Mouse (Mus musculus): ENCODE results near the gene Pitpnc1. TPM values are rescaled to one million over a fixed set of nuclear protein-coding genes. Genes with fewer than 3 reads are reported as not detected.

The Pitpnc1 gene
- total and polyA plus RNA-seq, 3 experiments, result 2.4 to 5.4 (median 3.6) TPM

- peaks cover 0 to 2% of the 10 kb centered on the region in 2 experiments for H3K36me3 ChIP-seq (replicated peaks in 1 of 2; ENCODE audit: control insufficient read depth in 1 of 2, insufficient read depth in 1 of 2, low read length in 1 of 2)
- no peak for DNase-seq (ENCODE audit: extremely low read depth)
Measured at GRCm38 (mm10) chr11:107245657-107246056, 224.8 kb downstream of the Pitpnc1 start.

DNA sequence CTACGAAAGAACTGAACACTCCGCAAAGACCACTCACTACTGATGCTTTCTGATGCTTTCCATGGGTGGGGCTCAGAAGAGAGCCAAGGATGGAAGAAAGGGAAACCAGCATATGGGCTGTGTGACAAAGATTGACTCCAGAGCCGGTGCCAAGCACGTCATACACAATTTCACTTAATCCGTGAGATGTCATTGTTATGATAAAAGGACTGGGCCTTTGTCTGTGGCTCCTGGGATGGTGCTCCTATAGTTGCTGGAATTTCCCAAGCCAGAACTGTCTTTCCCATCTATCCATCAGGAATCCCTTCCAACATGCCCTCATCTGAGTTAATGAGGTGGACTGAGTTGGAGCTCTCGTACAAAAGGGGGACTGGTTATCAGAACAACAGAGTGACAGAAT lies 227.4 kb downstream of the Pitpnc1 start:
- TF ChIP-seq GABPA (IDR thresholded peaks at IDR 0.05; ENCODE audit: insufficient replicate concordance, low read depth, low read length) (no peak), TBP (conservative IDR thresholded peaks at IDR 0.05; ENCODE audit: low read depth, low read length) (no peak), MEF2A (IDR thresholded peaks at IDR 0.05; ENCODE audit: borderline replicate concordance, low read depth, low read length) (no peak), SIN3A (IDR thresholded peaks at IDR 0.05; ENCODE audit: low read length) (no peak), ZC3H11A (IDR thresholded peaks at IDR 0.05; ENCODE audit: low read depth, low read length) (no peak), ETS1 (conservative IDR thresholded peaks at IDR 0.05; ENCODE audit: low read depth, low read length) (no peak), EP300 (IDR thresholded peaks at IDR 0.05; ENCODE audit: low read length) (no peak), MYC (IDR thresholded peaks at IDR 0.05; ENCODE audit: low read depth, low read length) (no peak), IRF4 (IDR thresholded peaks at IDR 0.05; ENCODE audit: low read depth, low read length) (no peak), HCFC1 (IDR thresholded peaks at IDR 0.05; ENCODE audit: low read depth, low read length) (no peak), NRF1 (IDR thresholded peaks at IDR 0.05; ENCODE audit: low read depth, low read length) (no peak), MAFK (IDR thresholded peaks at IDR 0.05; ENCODE audit: insufficient replicate concordance, low read length) (no peak), MAZ (IDR thresholded peaks at IDR 0.05; ENCODE audit: low read depth, low read length) (no peak), CTCF (conservative IDR thresholded peaks at IDR 0.05 in 1 of 2, IDR thresholded peaks at IDR 0.05 in 1 of 2; ENCODE audit: low read depth in 2 of 2, low read length in 2 of 2) (no peak), MAX (IDR thresholded peaks at IDR 0.05; ENCODE audit: low read length) (no peak), TCF12 (IDR thresholded peaks at IDR 0.05; ENCODE audit: low read depth, low read length) (no peak), E2F4 (IDR thresholded peaks at IDR 0.05; ENCODE audit: insufficient replicate concordance, low read depth, low read length) (no peak), UBTF (IDR thresholded peaks at IDR 0.05; ENCODE audit: low read depth, low read length) (no peak), RAD21 (IDR thresholded peaks at IDR 0.05; ENCODE audit: low read depth, low read length) (no peak), ZKSCAN1 (IDR thresholded peaks at IDR 0.05; ENCODE audit: borderline replicate concordance, low read depth, low read length) (no peak)
- H3K4me3 ChIP-seq (replicated peaks in 1 of 3; ENCODE audit: low read depth in 2 of 3, low read length in 2 of 3, poor library complexity in 1 of 3), result no peak overlapping the region
- no peaks in the 10 kb centered on the region for H3K4me1 ChIP-seq (ENCODE audit: control insufficient read depth in 1 of 2, insufficient read depth in 2 of 2)
- H3K9me3 ChIP-seq (replicated peaks; ENCODE audit: low read length), result peaks cover 4% of the 10 kb centered on the region
- no peak overlapping the region for H3K9ac ChIP-seq (ENCODE audit: insufficient read depth, low read depth)
- dilution Hi-C loops (cut with MboI; ENCODE audit: extremely low pct_ligation_motif_present, extremely low pct_unique_long_range_greater_than_20kb, low sequenced_read_pairs), result no loop called here
- no peak overlapping the region for H3K27ac ChIP-seq (ENCODE audit: insufficient read depth, low read depth)
- no peaks in the 10 kb centered on the region for H3K27me3 ChIP-seq (replicated peaks)
- in situ Hi-C loops (cut with MboI; ENCODE audit: low pct_ligation_motif_present, low pct_unique_long_range_greater_than_20kb, low sequenced_read_pairs), result no loop called here
- no peak for DNase-seq (ENCODE audit: extremely low read depth)
- H3K36me3 ChIP-seq (replicated peaks in 1 of 2; ENCODE audit: control insufficient read depth in 1 of 2, insufficient read depth in 1 of 2, low read length in 1 of 2), result no peaks in the 10 kb centered on the region
- no peak overlapping the region for H3K4me2 ChIP-seq (ENCODE audit: insufficient read depth, low read depth, poor library complexity, severe bottlenecking)
- H3K79me2 ChIP-seq (replicated peaks; ENCODE audit: control insufficient read depth, extremely low read depth, insufficient read depth, poor library complexity, severe bottlenecking), result no peaks in the 10 kb centered on the region

More at GRCm38 (mm10) chr11:107245657-107246056, 224.8 kb downstream of the Pitpnc1 start:
- dilution Hi-C loops (cut with MboI; ENCODE audit: extremely low pct_ligation_motif_present, extremely low pct_unique_long_range_greater_than_20kb, low sequenced_read_pairs) (no loop called here), in situ Hi-C loops (cut with MboI; ENCODE audit: low pct_ligation_motif_present, low pct_unique_long_range_greater_than_20kb, low sequenced_read_pairs) (no loop called here)
- Histone ChIP-seq H3K9me3 (replicated peaks; ENCODE audit: low read length) (peaks cover 4% of the 10 kb centered on the region), H3K4me3 (replicated peaks in 1 of 3; ENCODE audit: low read depth in 2 of 3, low read length in 2 of 3, poor library complexity in 1 of 3) (no peak overlapping the region), H3K79me2 (replicated peaks; ENCODE audit: control insufficient read depth, extremely low read depth, insufficient read depth, poor library complexity, severe bottlenecking) (no peaks in the 10 kb centered on the region), H3K4me2 (ENCODE audit: insufficient read depth, low read depth, poor library complexity, severe bottlenecking) (no peak overlapping the region), H3K27me3 (replicated peaks) (no peaks in the 10 kb centered on the region), H3K4me1 (ENCODE audit: control insufficient read depth in 1 of 2, insufficient read depth in 2 of 2) (no peaks in the 10 kb centered on the region), H3K9ac (ENCODE audit: insufficient read depth, low read depth) (no peak overlapping the region), H3K27ac (ENCODE audit: insufficient read depth, low read depth) (no peak overlapping the region)
- TF ChIP-seq CTCF (conservative IDR thresholded peaks at IDR 0.05 in 1 of 2, IDR thresholded peaks at IDR 0.05 in 1 of 2; ENCODE audit: low read depth in 2 of 2, low read length in 2 of 2) (peak in 1 of 2 experiments; percentile 26; a peak in 2 of 4 replicates), ELF1 (IDR thresholded peaks at IDR 0.05; ENCODE audit: low read depth, low read length) (no peak)
